Mouse (Mus musculus) CH12.LX (cell line): ENCODE measurements around the gene Slc47a2. TPM values are rescaled to one million over a fixed set of nuclear protein-coding genes. Genes with fewer than 3 reads are reported as not detected.

Experiments
- DNase-seq: peaks from one replicate; pipeline ENCODE4 v3.0.0-alpha.2; 2013; ENCODE audit errors: extremely low read depth
- H3K27ac ChIP-seq: 2 replicates; pipeline ENCODE4 v1.5.1; 2012; ENCODE audit warnings: low read depth, mild to moderate bottlenecking, control low read depth, moderate library complexity; ENCODE audit not compliant: insufficient read depth
- H3K27me3 ChIP-seq: replicated peaks from 2 replicates; pipeline ENCODE3; 2012; ENCODE audit warnings: inconsistent platforms
- H3K36me3 ChIP-seq, 2 experiments: replicated peaks in 1 of 2; 2 replicates each; pipeline versions ENCODE3 to v1.6.1; 2012; ENCODE audit warnings: inconsistent platforms in 1 of 2, low read length in 1 of 2, mild to moderate bottlenecking in 1 of 2, mixed read lengths in 1 of 2, moderate library complexity in 1 of 2; ENCODE audit not compliant: control insufficient read depth in 1 of 2, insufficient read depth in 1 of 2
- H3K4me1 ChIP-seq, 2 experiments: 2 replicates each; pipeline ENCODE4 v1.6.1; 2012; ENCODE audit warnings: inconsistent platforms in 1 of 2, moderate library complexity in 1 of 2; ENCODE audit not compliant: insufficient read depth in 2 of 2, control insufficient read depth in 1 of 2
- H3K4me2 ChIP-seq: 2 replicates; pipeline ENCODE4 v1.6.1; 2012; ENCODE audit warnings: low read depth, mild to moderate bottlenecking, control low read depth; ENCODE audit not compliant: poor library complexity, insufficient read depth, severe bottlenecking
- H3K4me3 ChIP-seq, 3 experiments: fragments of 150-350 bp in 1 of 3; sonication (generic) in 1 of 3; replicated peaks in 1 of 3; 2 replicates each; pipeline versions ENCODE3 to v1.5.1; 2011 to 2012; ENCODE audit warnings: low read depth in 2 of 3, low read length in 2 of 3, mild to moderate bottlenecking in 2 of 3, moderate library complexity in 2 of 3, control low read depth in 1 of 3, improper control_type of control experiment in 1 of 3, inconsistent platforms in 1 of 3, mixed read lengths in 1 of 3; ENCODE audit not compliant: poor library complexity in 1 of 3
- H3K79me2 ChIP-seq: replicated peaks from 2 replicates; pipeline ENCODE4 v1.6.1; 2012; ENCODE audit warnings: mild to moderate bottlenecking, moderate library complexity; ENCODE audit not compliant: control insufficient read depth, poor library complexity, insufficient read depth, severe bottlenecking; ENCODE audit errors: extremely low read depth
- H3K9ac ChIP-seq: 2 replicates; pipeline ENCODE4 v1.6.1; 2012; ENCODE audit warnings: low read depth, mild to moderate bottlenecking, control low read depth, moderate library complexity; ENCODE audit not compliant: insufficient read depth
- H3K9me3 ChIP-seq: replicated peaks from 2 replicates; pipeline ENCODE3; 2012; ENCODE audit warnings: low read length, inconsistent platforms, mixed read lengths
- BHLHE40 ChIP-seq: IDR thresholded peaks from 2 replicates; pipeline ENCODE4 v1.6.1; 2011; ENCODE audit warnings: mild to moderate bottlenecking, low read depth, low read length, improper control_type of control experiment
- CHD1 ChIP-seq: IDR thresholded peaks from 2 replicates; pipeline ENCODE4 v1.6.1; 2012; ENCODE audit warnings: low read depth, low read length, improper control_type of control experiment, inconsistent platforms
- CHD2 ChIP-seq: IDR thresholded peaks from 2 replicates; pipeline ENCODE4 v1.6.1; 2011; ENCODE audit warnings: low read length, improper control_type of control experiment
- ELF1 ChIP-seq: IDR thresholded peaks from 2 replicates; pipeline ENCODE4 v1.6.1; 2014; ENCODE audit warnings: low read depth, mild to moderate bottlenecking, inconsistent platforms, low read length, improper control_type of control experiment
- EP300 ChIP-seq: IDR thresholded peaks from 2 replicates; pipeline ENCODE4 v1.6.1; 2011; ENCODE audit warnings: low read length, improper control_type of control experiment
- ETS1 ChIP-seq: conservative IDR thresholded peaks from 2 replicates; pipeline ENCODE4 v1.6.1; 2012; ENCODE audit warnings: low read depth, mild to moderate bottlenecking, inconsistent platforms, low read length, improper control_type of control experiment, moderate library complexity
- GABPA ChIP-seq: IDR thresholded peaks from 2 replicates; pipeline ENCODE4 v1.6.1; 2012; ENCODE audit warnings: low read depth, low read length, improper control_type of control experiment, inconsistent platforms; ENCODE audit not compliant: insufficient replicate concordance
- JUND ChIP-seq: conservative IDR thresholded peaks from 2 replicates; pipeline ENCODE4 v1.6.1; 2011; ENCODE audit warnings: low read depth, low read length, improper control_type of control experiment
- MAX ChIP-seq: IDR thresholded peaks from 2 replicates; pipeline ENCODE4 v1.6.1; 2011; ENCODE audit warnings: low read length, improper control_type of control experiment
- MEF2A ChIP-seq: IDR thresholded peaks from 2 replicates; pipeline ENCODE4 v1.6.1; 2014; ENCODE audit warnings: low read depth, mild to moderate bottlenecking, inconsistent platforms, low read length, improper control_type of control experiment, borderline replicate concordance
- NRF1 ChIP-seq: IDR thresholded peaks from 2 replicates; pipeline ENCODE4 v1.6.1; 2014; ENCODE audit warnings: low read depth, mild to moderate bottlenecking, inconsistent platforms, low read length, improper control_type of control experiment, moderate library complexity
- POLR2AphosphoS2 ChIP-seq: IDR thresholded peaks from 2 replicates; pipeline ENCODE4 v1.6.1; 2011; ENCODE audit warnings: low read depth, low read length, improper control_type of control experiment
- RAD21 ChIP-seq: IDR thresholded peaks from 2 replicates; pipeline ENCODE4 v1.6.1; 2011; ENCODE audit warnings: low read depth, mild to moderate bottlenecking, low read length, improper control_type of control experiment, moderate library complexity
- SIN3A ChIP-seq: IDR thresholded peaks from 2 replicates; pipeline ENCODE4 v1.6.1; 2012; ENCODE audit warnings: low read length, improper control_type of control experiment, inconsistent platforms
- TBP ChIP-seq: conservative IDR thresholded peaks from 2 replicates; pipeline ENCODE4 v1.6.1; 2011; ENCODE audit warnings: low read depth, low read length, improper control_type of control experiment
- TCF12 ChIP-seq: IDR thresholded peaks from 2 replicates; pipeline ENCODE4 v1.6.1; 2014; ENCODE audit warnings: low read depth, mild to moderate bottlenecking, inconsistent platforms, low read length, improper control_type of control experiment
- UBTF ChIP-seq: IDR thresholded peaks from 2 replicates; pipeline ENCODE4 v1.6.1; 2012; ENCODE audit warnings: low read depth, mild to moderate bottlenecking, inconsistent platforms, low read length, improper control_type of control experiment, moderate library complexity
- USF2 ChIP-seq: conservative IDR thresholded peaks from 2 replicates; pipeline ENCODE4 v1.6.1; 2011; ENCODE audit warnings: low read depth, low read length, improper control_type of control experiment
- dilution Hi-C: fragments of 300-500 bp; cut with MboI; formaldehyde crosslinking; loops from 2 replicates; pipeline ENCODE4 v1.14.3; 2020; ENCODE audit warnings: low sequenced_read_pairs; ENCODE audit not compliant: extremely low pct_unique_long_range_greater_than_20kb, extremely low pct_ligation_motif_present
- in situ Hi-C: fragments of 300-500 bp; cut with MboI; formaldehyde crosslinking; loops from 3 replicates; pipeline ENCODE4 v1.14.3; 2019; ENCODE audit warnings: low sequenced_read_pairs, low pct_ligation_motif_present, low pct_unique_long_range_greater_than_20kb, mixed read lengths
- polyA plus RNA-seq: library from polyadenylated mRNA; unstranded; fragments of >175 nt; gene quantifications from 2 replicates; pipeline ENCODE4 v1.2.1, GENCODE M21; 2012; ENCODE audit warnings: low read depth; ENCODE audit not compliant: insufficient read length
- total RNA-seq, 2 experiments: library from RNA; depleted of rRNA; stranded (reverse); fragments of 300-350 nt in 1 of 2; fragments of >200 nt in 1 of 2; gene quantifications; 2 replicates each; pipeline ENCODE4 v1.2.3; 2012 to 2014

Slc47a2 gene
- total and polyA plus RNA-seq, 3 experiments = 0.08 to 0.68 (median 0.39) TPM

DNA sequence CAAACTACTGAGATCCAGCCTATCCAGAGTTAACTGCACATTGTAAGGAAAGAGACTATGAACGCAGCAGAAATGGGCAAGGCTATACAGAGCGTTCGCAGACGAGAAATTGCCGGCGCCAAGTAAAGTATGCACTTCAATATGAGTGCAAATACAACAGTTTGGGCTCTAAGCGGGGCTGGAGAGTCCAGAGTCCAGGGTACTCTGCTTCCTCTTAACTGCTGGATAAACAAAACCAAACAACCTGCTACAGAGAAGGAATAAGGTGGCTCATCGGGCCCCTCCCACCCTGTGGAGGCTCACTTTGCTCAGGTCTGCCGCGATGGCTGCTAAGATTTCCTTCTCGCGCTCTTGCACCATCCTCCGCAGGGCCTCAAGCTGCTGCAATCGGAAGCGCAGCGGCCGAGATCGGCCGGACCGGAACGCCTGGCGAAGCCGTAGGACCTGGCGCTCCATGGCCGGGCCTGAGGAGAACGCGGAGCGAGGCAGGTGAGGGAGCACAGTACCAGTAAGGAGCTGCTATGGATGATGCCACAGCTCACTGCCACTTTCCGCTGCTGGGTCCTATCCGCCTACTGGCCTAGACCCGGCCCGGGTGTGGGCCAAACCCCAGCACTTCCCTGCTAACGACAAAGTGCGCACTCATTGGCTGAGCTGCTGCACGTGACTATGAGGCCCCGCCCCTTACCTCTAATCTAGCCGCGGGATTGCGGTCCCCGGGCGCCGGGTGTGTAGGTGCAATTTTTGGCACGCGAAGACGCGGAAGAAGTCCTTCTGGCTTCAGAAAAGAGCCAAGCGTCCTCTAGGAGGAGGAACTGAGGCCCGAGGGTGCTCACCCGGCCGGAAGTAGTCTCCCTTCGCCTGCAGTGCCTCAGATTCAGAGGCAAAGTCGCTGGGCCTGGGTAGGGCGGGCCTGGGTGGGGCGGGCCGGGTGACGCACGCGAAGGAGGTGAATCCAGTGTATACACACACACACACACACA is 75.8 kb downstream of the Slc47a2 start, which contains the start of gene Aldh3a2 (continued):
- TF ChIP-seq RAD21 (no peak; the same call in 1 of the 2 replicates), TCF12 (peak; percentile 97), BHLHE40 (peak; percentile 95), TBP (peak; percentile 96), CHD2 (0 out of 2 replicates have a peak, but pooled peaks have one; percentile 60), UBTF (peak; percentile 97), POLR2AphosphoS2 (peak; percentile 97), MAX (peak; percentile 100), CHD1 (peak; percentile 72; the same call in 1 of the 2 replicates), EP300 (peak; percentile 40; the same call in 1 of the 2 replicates), ELF1 (peak; percentile 96), USF2 (peak; percentile 99), NRF1 (peak; percentile 60), GABPA (no peak)

DNA sequence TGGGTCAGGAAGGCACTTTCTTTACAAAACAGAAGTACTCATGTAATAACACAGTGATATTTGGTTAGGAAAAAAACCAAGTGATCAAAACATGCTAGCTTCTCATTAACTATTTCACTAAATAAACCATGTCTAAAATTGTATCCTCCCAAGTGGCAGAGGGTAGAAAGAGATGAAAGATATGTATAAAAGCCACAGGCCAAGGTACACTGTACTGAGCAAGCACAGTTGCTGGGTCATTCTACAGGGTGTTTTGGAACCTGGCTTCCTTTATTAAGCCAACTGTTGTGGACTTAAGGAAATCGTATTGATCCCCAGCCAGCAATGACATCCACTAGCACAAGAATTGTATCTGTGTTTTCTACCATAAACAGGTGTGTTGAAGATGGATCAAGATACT is 78.8 kb downstream of the Slc47a2 start:
- peaks cover 4% of the 10 kb centered on the region for H3K27me3 ChIP-seq
- no peak overlapping the region for H3K27ac ChIP-seq
- peaks cover 0 to 21% of the 10 kb centered on the region in 2 experiments; a peak in 2 of 4 replicates for H3K4me1 ChIP-seq
- no peak overlapping the region for H3K9ac ChIP-seq
- in situ Hi-C loops = no loop called here
- no peaks in the 10 kb centered on the region for H3K9me3 ChIP-seq
- H3K36me3 ChIP-seq = peaks cover 54 to 60% of the 10 kb centered on the region in 2 experiments
- H3K79me2 ChIP-seq = peaks cover 5% of the 10 kb centered on the region; the same call in 1 of the 2 replicates
- no peak for DNase-seq
- TF ChIP-seq MEF2A (no peak), NRF1 (no peak)
- dilution Hi-C loops = no loop called here
- no peak overlapping the region for H3K4me3 ChIP-seq
- no peak overlapping the region for H3K4me2 ChIP-seq

DNA sequence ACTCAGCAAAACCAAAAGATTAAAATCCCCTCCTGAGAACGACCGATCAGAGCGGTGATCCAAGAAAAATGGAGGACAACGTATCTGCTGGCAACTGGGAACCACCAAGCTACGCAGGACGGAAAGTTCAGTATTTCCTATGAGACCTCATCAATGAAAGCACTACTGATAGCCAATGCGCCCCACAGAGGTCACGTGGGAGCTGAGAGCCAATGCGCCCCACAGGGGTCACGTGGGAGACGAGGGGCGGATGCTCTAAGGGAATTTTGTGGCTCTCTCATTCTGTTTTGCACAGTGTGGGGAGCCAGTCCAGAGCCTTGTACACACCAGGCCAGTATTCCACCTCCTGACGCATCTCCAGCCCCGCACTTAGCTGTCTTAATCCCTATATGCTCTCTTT is 80.1 kb downstream of the Slc47a2 start:
- TF ChIP-seq CHD1 (no peak), SIN3A (no peak), BHLHE40 (no peak), ELF1 (no peak), JUND (no peak), ETS1 (no peak)
- in situ Hi-C loops = no loop called here
- no peak overlapping the region for H3K4me3 ChIP-seq
- H3K4me1 ChIP-seq = peaks cover 0 to 13% of the 10 kb centered on the region in 2 experiments; a peak in 2 of 4 replicates
- H3K27ac ChIP-seq = no peak overlapping the region
- peaks cover 5% of the 10 kb centered on the region; the same call in 1 of the 2 replicates for H3K79me2 ChIP-seq
- no peaks in the 10 kb centered on the region for H3K27me3 ChIP-seq
- H3K36me3 ChIP-seq = peaks cover 65 to 74% of the 10 kb centered on the region in 2 experiments
- H3K4me2 ChIP-seq = no peak overlapping the region
- no peak for DNase-seq
- H3K9me3 ChIP-seq = no peaks in the 10 kb centered on the region
- dilution Hi-C loops = no loop called here
- H3K9ac ChIP-seq = no peak overlapping the region
